Mouse (Mus musculus): ENCODE data around the gene Msmp.

DNA sequence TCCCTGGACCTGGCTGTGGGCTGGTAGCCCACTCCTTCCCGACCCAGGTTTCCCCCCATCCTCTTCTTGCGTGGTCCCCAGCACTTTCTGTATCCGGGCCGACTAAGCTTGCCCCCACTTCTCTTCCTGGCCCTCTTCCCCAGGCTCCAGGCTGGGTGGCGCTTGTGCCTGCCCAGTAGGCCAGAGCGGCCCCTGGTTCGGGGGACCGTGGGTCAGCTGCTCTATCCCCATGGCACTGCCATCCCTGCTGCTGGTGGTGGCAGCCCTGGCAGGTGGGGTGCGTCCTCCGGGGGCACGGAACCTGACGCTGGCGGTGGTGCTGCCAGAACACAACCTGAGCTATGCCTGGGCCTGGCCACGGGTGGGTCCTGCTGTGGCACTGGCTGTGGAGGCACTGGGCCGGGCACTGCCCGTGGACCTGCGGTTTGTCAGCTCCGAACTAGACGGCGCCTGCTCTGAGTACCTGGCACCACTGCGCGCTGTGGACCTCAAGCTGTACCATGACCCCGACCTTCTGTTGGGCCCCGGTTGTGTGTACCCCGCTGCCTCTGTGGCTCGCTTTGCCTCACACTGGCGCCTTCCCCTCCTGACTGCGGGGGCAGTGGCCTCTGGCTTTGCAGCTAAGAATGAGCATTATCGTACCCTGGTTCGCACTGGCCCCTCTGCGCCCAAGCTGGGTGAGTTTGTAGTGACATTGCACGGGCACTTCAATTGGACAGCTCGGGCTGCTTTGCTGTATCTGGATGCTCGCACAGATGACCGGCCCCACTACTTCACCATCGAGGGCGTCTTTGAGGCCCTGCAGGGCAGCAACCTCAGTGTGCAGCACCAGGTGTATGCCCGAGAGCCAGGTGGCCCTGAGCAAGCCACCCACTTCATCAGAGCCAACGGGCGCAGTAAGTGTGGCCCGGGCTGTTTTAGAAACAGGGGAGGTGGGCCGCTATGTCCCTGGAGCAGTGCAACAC lies 47.9 kb upstream of the Msmp start:
- TF ChIP-seq POLR2AphosphoS5 (IDR thresholded peaks at IDR 0.05; ENCODE audit: insufficient replicate concordance, low read depth, low read length) (no peak), CTCF (IDR thresholded peaks at IDR 0.05; ENCODE audit: low read depth, low read length) (no peak)

Data from G1E (cell line).